Mouse (Mus musculus) megakaryocyte, embryonic 14.5 days (primary cell): ENCODE results near the gene Cdk5. TPM values are rescaled to one million over a fixed set of nuclear protein-coding genes. Genes with fewer than 3 reads are reported as not detected.
"Not testable (repeated sequence)": the region's sequence is repeated elsewhere in the genome, so short reads cannot be mapped to it uniquely, and the experiment has no call there.

Experiments
- H3K27me3 ChIP-seq: replicated peaks from 2 replicates; pipeline ENCODE3; 2012; ENCODE audit warnings: inconsistent platforms
- H3K36me3 ChIP-seq: replicated peaks from 2 replicates; pipeline ENCODE3; 2012; ENCODE audit warnings: low read length, inconsistent platforms, mixed read lengths
- H3K4me1 ChIP-seq: 2 replicates; pipeline ENCODE4 v1.6.1; 2012; ENCODE audit warnings: inconsistent platforms
- H3K4me3 ChIP-seq: replicated peaks from 2 replicates; pipeline ENCODE3; 2012; ENCODE audit warnings: moderate library complexity, mild to moderate bottlenecking, inconsistent platforms
- H3K9me3 ChIP-seq: 2 replicates; pipeline ENCODE4 v1.6.1; 2012; ENCODE audit warnings: inconsistent platforms
- FLI1 ChIP-seq: IDR thresholded peaks from 2 replicates; pipeline ENCODE4 v1.6.1; 2012; ENCODE audit warnings: low read length, inconsistent platforms, mixed read lengths
- GATA1 ChIP-seq: IDR thresholded peaks from 3 replicates; pipeline ENCODE4 v1.6.1; 2012; ENCODE audit warnings: mixed read lengths, low read length, inconsistent platforms, borderline replicate concordance
- polyA plus RNA-seq: library from polyadenylated mRNA; stranded (reverse); fragments of >175 nt; gene quantifications from 2 replicates; pipeline ENCODE4 v1.2.3, GENCODE M21; 2012; ENCODE audit warnings: low replicate concordance; ENCODE audit not compliant: insufficient read depth

Gene Cdk5
- polyA plus RNA-seq, 1 experiment = 14.5 TPM

- Histone ChIP-seq H3K4me3 (no peak overlapping the region), H3K36me3 (peaks cover 56% of the 10 kb centered on the region), H3K4me1 (peaks cover 33% of the 10 kb centered on the region), H3K9me3 (no peaks in the 10 kb centered on the region), H3K27me3 (peaks cover 36% of the 10 kb centered on the region)
- TF ChIP-seq FLI1 (no peak), GATA1 (no peak)
These were observed 22.3 kb downstream of the Cdk5 start for GRCm38 (mm10) chr5:24400911-24401605.

- no peak overlapping the region for H3K4me3 ChIP-seq
- peaks cover 49% of the 10 kb centered on the region for H3K36me3 ChIP-seq
- no peaks in the 10 kb centered on the region for H3K9me3 ChIP-seq
- peaks cover 26% of the 10 kb centered on the region for H3K4me1 ChIP-seq
- H3K27me3 ChIP-seq = peaks cover 32% of the 10 kb centered on the region
- TF ChIP-seq FLI1 (no peak), GATA1 (no peak)
These were observed 23.0 kb downstream of the Cdk5 start for GRCm38 (mm10) chr5:24400362-24400761.

GRCm38 (mm10) chr5:24399686-24400085 is 23.6 kb downstream of the Cdk5 start:
- no peaks in the 10 kb centered on the region for H3K9me3 ChIP-seq
- no peak for TF ChIP-seq FLI1
- TF ChIP-seq GATA1 = no peak
- H3K27me3 ChIP-seq = peaks cover 32% of the 10 kb centered on the region
- peaks cover 49% of the 10 kb centered on the region for H3K36me3 ChIP-seq
- H3K4me3 ChIP-seq = no peak overlapping the region
- H3K4me1 ChIP-seq = peaks cover 23% of the 10 kb centered on the region

- not testable (repeated sequence) for H3K9me3 ChIP-seq, H3K4me3 ChIP-seq
- Histone ChIP-seq H3K4me1 (peaks cover 38% of the 10 kb centered on the region), H3K36me3 (peaks cover 16% of the 10 kb centered on the region), H3K27me3 (peaks cover 15% of the 10 kb centered on the region)
These were observed 27.1 kb downstream of the Cdk5 start for GRCm38 (mm10) chr5:24396254-24396653.

- no peaks in the 10 kb centered on the region for H3K36me3 ChIP-seq
- H3K4me1 ChIP-seq = peaks cover 51% of the 10 kb centered on the region
- peaks cover 3% of the 10 kb centered on the region for H3K27me3 ChIP-seq
- peak overlapping the region; percentile 94 for H3K4me3 ChIP-seq
- H3K9me3 ChIP-seq = no peaks in the 10 kb centered on the region
- no peak for TF ChIP-seq FLI1
These were observed 29.0 kb downstream of the Cdk5 start for GRCm38 (mm10) chr5:24394165-24394894.

GRCm38 (mm10) chr5:24393392-24393997 is 29.8 kb downstream of the Cdk5 start, which contains the start of gene Abcb8:
Gene Abcb8, plus strand, starts transcription at chr5:24393663.
- Histone ChIP-seq H3K9me3 (no peaks in the 10 kb centered on the region), H3K4me1 (peaks cover 54% of the 10 kb centered on the region), H3K4me3 (peak within 1 kb of the TSS; percentile 94), H3K36me3 (no peaks in the 10 kb centered on the region), H3K27me3 (peaks cover 6% of the 10 kb centered on the region)
- TF ChIP-seq FLI1 (no peak), GATA1 (no peak)

GRCm38 (mm10) chr5:24392724-24393123 is 30.6 kb downstream of the Cdk5 start:
- H3K9me3 ChIP-seq = no peaks in the 10 kb centered on the region
- TF ChIP-seq FLI1 (no peak), GATA1 (no peak)
- H3K27me3 ChIP-seq = peaks cover 11% of the 10 kb centered on the region
- H3K36me3 ChIP-seq = no peaks in the 10 kb centered on the region
- H3K4me3 ChIP-seq = no peak overlapping the region
- peaks cover 57% of the 10 kb centered on the region for H3K4me1 ChIP-seq

GRCm38 (mm10) chr5:24391864-24392263 is 31.5 kb downstream of the Cdk5 start, which contains the start of gene Atg9b:
Gene Atg9b, minus strand, starts transcription at chr5:24392143.
- no peaks in the 10 kb centered on the region for H3K36me3 ChIP-seq
- H3K9me3 ChIP-seq = no peaks in the 10 kb centered on the region
- no peak within 1 kb of the TSS for H3K4me3 ChIP-seq
- H3K4me1 ChIP-seq = peaks cover 66% of the 10 kb centered on the region
- peaks cover 19% of the 10 kb centered on the region for H3K27me3 ChIP-seq
- TF ChIP-seq GATA1 = no peak
- no peak for TF ChIP-seq FLI1

GRCm38 (mm10) chr5:24389658-24390020 is 33.7 kb downstream of the Cdk5 start:
- H3K4me1 ChIP-seq = peaks cover 76% of the 10 kb centered on the region
- no peak for TF ChIP-seq FLI1
- TF ChIP-seq GATA1 = no peak
- H3K4me3 ChIP-seq = peak overlapping the region; percentile 80
- peaks cover 13% of the 10 kb centered on the region for H3K36me3 ChIP-seq
- H3K27me3 ChIP-seq = peaks cover 38% of the 10 kb centered on the region
- H3K9me3 ChIP-seq = no peaks in the 10 kb centered on the region
